In the genomic region with DNA sequence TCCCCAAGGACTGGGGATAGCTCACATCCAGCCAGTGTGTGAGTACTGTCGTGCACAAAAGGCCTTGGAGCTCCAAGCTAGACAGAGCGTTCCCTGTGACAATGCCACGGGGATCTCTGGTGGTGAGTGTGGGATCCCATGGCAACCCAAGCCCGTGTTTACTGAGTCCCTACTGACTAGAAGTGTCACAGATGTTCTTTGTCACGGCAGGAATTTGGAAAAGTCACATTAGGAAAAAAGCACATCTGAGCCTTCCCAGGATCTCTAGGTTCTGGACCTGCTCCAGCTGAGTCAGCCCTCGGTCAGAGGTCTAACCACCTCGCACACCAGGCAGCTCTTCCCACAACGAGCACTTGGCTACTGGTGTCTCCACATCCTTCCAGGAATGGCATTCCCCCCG, we compare ENCODE assay signal across 14 mouse cellular contexts. TPM values are rescaled to one million over a fixed set of nuclear protein-coding genes. Genes with fewer than 3 reads are reported as not detected.
DNase-seq lines count a peak whose midpoint lies in the region; ATAC-seq and TF ChIP-seq lines count a peak whose summit lies in the region.
"Had no signal": no experiment of that assay in that cellular context is flagged by ENCODE, and none has a peak within 500 bp of the region (broad histone marks: within the 10 kb centered on the region; RNA-seq: fewer than 3 reads in every experiment).

No protein-coding gene starts in this region.

- TF ChIP-seq CTCF in lung, embryonic 14.5 days (IDR thresholded peaks at IDR 0.05; ENCODE audit: low read depth): no peak

- no peaks in the 10 kb centered on the region for H3K9me3 ChIP-seq in lung, embryonic 14.5 days (ENCODE audit: low read depth, low read length)
- no peaks in the 10 kb centered on the region for H3K9me3 ChIP-seq in midbrain, embryonic 13.5 days
- H3K9me3 ChIP-seq: neural tube, embryonic 13.5 days had no signal

- peak; percentile 41; the same call in 1 of the 2 replicates for ATAC-seq in lung, embryonic 14.5 days (ENCODE audit: insufficient read depth)
- no peak; the same call in 1 of the 2 replicates for ATAC-seq in midbrain, embryonic 13.5 days

- H3K4me1 ChIP-seq in lung, embryonic 14.5 days (ENCODE audit: insufficient read depth): no peaks in the 10 kb centered on the region
- peaks cover 2% of the 10 kb centered on the region; the same call in 1 of the 2 replicates for H3K4me1 ChIP-seq in midbrain, embryonic 13.5 days (replicated peaks)

- no peaks in the 10 kb centered on the region for H3K27me3 ChIP-seq in lung, embryonic 14.5 days (ENCODE audit: insufficient read depth, low read length)
- H3K27me3 ChIP-seq in midbrain, embryonic 13.5 days: no peaks in the 10 kb centered on the region
- H3K27me3 ChIP-seq: neural tube, embryonic 13.5 days had no signal

- H3K4me3 ChIP-seq in lung, embryonic 14.5 days (ENCODE audit: low read depth, low read length): no peak overlapping the region
- no peak overlapping the region for H3K4me3 ChIP-seq in midbrain, embryonic 13.5 days (replicated peaks)
- H3K4me3 ChIP-seq: erythroblast, embryonic 14.5 days; left cerebral cortex, adult 2 months; neural tube, embryonic 13.5 days had no signal

- peak; percentile 46 to 86 for DNase-seq in adrenal gland, adult (ENCODE audit: inconsistent age in 2 of 2, low spot score in 1 of 2)
- DNase-seq in adrenal gland, postnatal 4 days (ENCODE audit: low spot score in 2 of 2): no peak
- peak; percentile 49 for DNase-seq in lung, embryonic 14.5 days
- DNase-seq in lung, postnatal 4 days: no peak
- DNase-seq in adrenal gland, postnatal 36 days: peak; percentile 64 to 67
- DNase-seq in heart, postnatal 4 days: peak; percentile 49
- no peak for DNase-seq in embryo, embryonic 10 days (ENCODE audit: low spot score)
- DNase-seq: cerebellum, postnatal 14 days; kidney, postnatal 25 days had no signal

- H3K4me2 ChIP-seq in lung, embryonic 14.5 days: no peak overlapping the region
- no peak overlapping the region for H3K4me2 ChIP-seq in midbrain, embryonic 13.5 days (replicated peaks)
- H3K4me2 ChIP-seq: liver, embryonic 11.5 days; neural tube, embryonic 13.5 days had no signal

- H3K36me3 ChIP-seq in lung, embryonic 14.5 days (ENCODE audit: insufficient read depth): no peaks in the 10 kb centered on the region
- H3K36me3 ChIP-seq in midbrain, embryonic 13.5 days: no peaks in the 10 kb centered on the region
- H3K36me3 ChIP-seq: neural tube, embryonic 13.5 days had no signal

- no peak overlapping the region for H3K27ac ChIP-seq in lung, embryonic 14.5 days (ENCODE audit: low read depth)
- no peak overlapping the region for H3K27ac ChIP-seq in midbrain, embryonic 13.5 days
- H3K27ac ChIP-seq: left cerebral cortex, adult 2 months; neural tube, embryonic 13.5 days had no signal

- H3K9ac ChIP-seq in lung, embryonic 14.5 days: no peak overlapping the region
- H3K9ac ChIP-seq in midbrain, embryonic 13.5 days (replicated peaks): no peak overlapping the region
- H3K9ac ChIP-seq: neural tube, embryonic 13.5 days had no signal

- 27% methylated on average over 9 of the region's 9 CpGs for WGBS in lung, embryonic 14.5 days
- WGBS in midbrain, embryonic 13.5 days: 53% methylated on average over 9 of the region's 9 CpGs

RNA-seq across cellular contexts. Expression of gene Kcnc4, which starts 25.7 kb away (rescaled TPM):
- 10 to 100 TPM; 14.4 to 14.8 TPM for total RNA-seq in adrenal gland, postnatal 4 days (2021)
- polyA plus RNA-seq in lung, embryonic 14.5 days (2014; fragmentation: Nextera tagmentation; extraction: Ambion mirVana): 0.07 and 0.18 TPM in 2 replicates
- total RNA-seq in adrenal gland, postnatal 36 days (2021): 10 to 100 TPM in 1 of 2 experiments, 1 to 10 TPM in 1; 5.1 to 10.5 TPM
- total RNA-seq in heart, postnatal 4 days (2021): under 1 TPM; 0.21 to 0.61 TPM
- polyA plus RNA-seq in midbrain, embryonic 13.5 days (2015; fragmentation: Nextera tagmentation; extraction: Ambion mirVana): 1.4 and 1.8 TPM in 2 replicates
- polyA plus RNA-seq: erythroblast, embryonic 14.5 days had no signal

Comparison
In these comparisons a context has a peak if more than half of its experiments do, and no peak if none do; other contexts are left out.
1. DNase-seq: peak in adrenal gland, adult (2 of 2), lung, embryonic 14.5 days (single experiment), adrenal gland, postnatal 36 days (2 of 2) and heart, postnatal 4 days (single experiment); none in adrenal gland, postnatal 4 days (0 of 2), lung, postnatal 4 days (0 of 2) and embryo, embryonic 10 days (single experiment).